Mouse (Mus musculus) thymus, postnatal 10 days (tissue): ENCODE measurements around the gene Atp5h.
"Not testable (repeated sequence)": the region's sequence is repeated elsewhere in the genome, so short reads cannot be mapped to it uniquely, and the experiment has no call there.

Source experiments
- DNase-seq, 2 experiments: peaks; one replicate each; pipeline ENCODE4 v3.0.0; 2021; ENCODE audit warnings: low spot score in 2 of 2

Gene Atp5h

DNA sequence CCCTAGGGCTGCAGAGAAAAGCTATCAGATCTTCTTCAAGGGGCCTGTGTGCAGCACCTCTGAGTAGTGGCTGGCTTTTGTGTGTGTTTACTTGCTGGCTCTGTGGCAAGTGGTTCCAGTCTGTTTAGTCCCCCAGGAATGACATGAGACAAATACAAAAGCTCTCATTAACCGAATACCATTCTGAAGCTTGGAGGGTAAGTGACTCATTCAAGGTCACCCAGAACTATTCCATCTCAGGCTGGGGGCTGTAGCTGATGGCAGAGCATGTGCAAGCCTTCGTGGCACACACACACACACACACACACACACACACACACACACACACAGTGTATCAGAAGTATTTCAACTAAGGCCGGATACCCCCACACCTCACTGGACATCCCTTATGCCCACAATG lies 19.6 kb downstream of the Atp5h start:
- no peak for DNase-seq

DNA sequence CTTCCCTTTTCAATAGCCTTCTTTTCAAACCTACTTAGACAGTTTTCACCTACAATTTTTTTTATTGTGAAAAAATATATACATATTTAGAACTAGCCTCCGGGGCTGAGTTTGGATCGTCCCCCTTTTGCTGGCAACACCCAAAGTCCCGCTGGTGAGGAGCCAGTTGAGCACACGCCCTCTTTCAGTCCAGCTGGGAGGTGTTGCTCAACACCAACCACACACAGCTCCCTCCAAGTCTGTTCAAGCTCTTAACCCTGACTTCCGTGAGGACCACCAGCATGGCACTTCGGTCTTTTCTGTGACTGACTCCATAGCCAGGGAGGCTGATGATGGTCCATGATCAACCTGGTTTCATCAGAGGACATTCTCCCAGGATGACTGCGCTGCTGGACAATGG lies 21.7 kb downstream of the Atp5h start:
- no peak for DNase-seq

DNA sequence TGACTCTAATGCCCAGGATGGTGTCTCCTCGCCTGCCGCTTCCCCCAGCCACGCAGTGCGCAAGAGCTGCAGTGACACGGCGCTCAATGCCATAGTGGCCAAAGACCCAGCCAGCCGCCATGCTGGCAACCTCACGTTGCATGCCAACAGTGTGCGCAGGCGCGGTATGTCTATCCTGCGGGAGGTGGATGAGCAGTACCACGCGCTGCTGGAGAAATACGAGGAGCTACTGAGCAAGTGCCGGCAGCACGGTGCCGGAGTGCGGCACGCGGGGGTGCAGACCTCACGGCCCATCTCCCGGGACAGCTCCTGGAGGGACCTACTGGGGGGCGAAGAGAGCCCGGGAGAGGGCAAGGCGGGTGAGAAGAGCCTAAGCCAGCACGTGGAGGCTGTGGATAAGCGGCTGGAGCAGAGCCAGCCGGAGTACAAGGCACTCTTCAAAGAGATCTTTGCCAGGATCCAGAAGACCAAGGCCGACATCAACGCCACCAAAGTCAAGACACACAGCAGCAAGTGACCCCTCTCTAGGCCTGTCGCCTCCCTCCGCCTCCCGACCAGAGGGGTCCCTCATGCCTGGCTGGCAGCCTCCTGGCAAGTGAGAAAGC lies 25.9 kb downstream of the Atp5h start:
- no peak for DNase-seq

DNA sequence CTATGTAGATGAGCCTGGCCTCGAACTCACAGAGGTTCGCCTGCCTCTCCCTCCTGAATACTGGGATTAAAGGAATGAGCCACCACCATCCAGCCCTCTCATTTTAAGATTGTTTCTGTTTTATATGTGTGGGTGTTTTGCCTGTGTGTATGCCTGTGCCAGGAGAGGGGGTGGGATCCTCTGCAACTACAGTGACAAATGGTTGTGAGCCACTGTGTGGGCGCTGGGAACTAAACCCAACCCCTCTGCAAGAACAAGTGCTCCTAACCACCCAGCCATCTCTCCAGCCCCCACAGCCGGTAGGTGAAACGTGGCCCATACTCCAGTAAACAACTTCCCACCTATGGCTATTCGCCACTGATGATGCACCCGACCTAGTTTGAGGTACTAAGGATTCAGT lies 28.4 kb downstream of the Atp5h start:
- DNase-seq, result no peak

DNA sequence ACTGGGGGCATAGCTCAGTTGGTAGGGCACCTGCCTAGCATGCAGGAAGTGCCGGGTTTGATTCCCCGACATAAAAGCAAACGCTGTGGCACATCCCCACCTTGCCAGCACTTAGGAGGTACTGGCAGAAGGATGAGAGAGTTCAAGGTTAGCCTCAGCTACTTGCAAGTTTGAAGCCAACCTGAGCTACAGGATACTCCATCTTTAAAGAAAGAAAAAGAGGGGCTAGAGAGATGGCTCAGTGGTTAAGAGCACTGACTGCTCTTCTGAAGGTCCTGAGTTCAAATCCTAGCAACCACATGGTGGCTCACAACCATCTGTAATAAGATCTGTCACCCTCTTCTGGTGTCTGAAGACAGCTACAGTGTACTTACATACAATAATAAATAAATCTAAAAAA lies 32.9 kb downstream of the Atp5h start:
- not testable (repeated sequence) for DNase-seq

DNA sequence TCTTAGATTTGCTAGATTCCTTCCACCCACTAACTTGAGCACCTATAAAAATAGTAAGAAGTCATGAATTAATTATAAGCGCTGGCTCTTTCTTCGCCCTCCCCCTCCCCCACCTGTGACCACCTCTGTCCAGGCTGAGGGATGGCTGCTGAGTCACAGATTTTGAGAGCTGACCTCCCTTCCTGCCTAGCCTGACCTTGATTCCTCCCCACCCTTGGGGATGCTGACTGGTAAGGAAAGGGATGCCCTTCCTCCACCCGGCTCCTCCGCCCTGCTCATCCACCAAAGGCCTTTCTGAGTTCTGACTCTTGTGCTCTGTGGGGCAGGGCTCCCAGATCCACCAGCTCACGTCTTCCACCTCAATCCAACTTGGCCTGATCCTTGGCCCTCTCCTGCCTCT lies 35.2 kb downstream of the Atp5h start:
- no peak for DNase-seq

DNA sequence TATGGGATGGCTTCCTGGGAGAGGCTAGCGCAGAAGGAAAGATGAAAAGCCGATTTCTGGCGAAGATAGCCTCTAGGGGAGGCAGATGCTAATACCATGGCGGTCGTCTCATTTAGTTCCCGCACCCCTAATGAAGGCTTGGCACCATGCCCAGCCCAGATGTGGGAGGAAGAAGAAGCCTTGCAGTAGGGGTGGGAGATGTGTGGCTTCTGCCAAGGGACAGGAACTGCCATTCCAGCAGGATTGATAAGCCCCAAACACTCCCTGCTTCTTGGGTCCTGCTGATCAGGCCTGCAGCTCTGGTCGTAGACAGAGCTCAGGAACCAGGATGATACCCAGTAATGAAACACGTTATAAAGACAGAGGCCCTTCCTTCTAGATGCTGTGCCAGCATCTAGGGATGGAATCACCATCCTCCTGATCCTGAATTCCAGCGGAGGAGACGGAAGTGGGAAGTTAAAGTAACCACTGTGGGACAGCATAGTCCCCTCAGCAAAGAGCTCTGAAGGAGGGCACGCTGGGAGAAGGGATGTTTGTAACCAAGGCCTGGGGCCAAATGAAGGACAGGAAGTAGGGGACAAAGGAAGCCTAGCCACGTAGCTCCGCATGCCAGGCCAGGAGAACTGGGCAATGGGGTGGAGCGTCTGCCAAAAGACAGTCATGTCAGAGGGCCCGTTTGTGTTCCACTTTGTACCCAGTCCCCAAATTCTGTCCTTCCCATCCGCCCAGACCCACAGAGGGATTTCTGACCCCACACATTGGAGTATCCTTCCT lies 35.9 kb downstream of the Atp5h start:
- no peak for DNase-seq

DNA sequence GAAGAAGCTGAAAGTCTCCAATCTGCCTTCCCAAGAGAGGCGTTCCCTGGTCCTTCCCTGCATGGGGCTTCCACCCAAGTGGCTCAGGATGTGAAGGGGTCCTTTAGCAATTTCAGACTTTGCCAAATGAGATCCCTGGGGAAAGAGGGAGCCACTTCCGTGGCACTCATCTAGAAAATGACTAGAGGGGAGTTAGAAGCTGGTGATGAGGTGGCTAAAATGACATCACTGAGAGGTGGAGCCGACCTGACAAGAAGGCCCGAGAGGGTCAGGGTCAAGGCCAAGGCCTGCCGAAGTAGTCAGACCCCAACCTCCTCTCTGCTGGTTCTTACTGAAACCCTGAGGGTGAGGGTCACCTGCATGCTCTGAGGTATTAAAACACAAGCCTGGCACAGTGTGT lies 36.9 kb downstream of the Atp5h start:
- no peak for DNase-seq

DNA sequence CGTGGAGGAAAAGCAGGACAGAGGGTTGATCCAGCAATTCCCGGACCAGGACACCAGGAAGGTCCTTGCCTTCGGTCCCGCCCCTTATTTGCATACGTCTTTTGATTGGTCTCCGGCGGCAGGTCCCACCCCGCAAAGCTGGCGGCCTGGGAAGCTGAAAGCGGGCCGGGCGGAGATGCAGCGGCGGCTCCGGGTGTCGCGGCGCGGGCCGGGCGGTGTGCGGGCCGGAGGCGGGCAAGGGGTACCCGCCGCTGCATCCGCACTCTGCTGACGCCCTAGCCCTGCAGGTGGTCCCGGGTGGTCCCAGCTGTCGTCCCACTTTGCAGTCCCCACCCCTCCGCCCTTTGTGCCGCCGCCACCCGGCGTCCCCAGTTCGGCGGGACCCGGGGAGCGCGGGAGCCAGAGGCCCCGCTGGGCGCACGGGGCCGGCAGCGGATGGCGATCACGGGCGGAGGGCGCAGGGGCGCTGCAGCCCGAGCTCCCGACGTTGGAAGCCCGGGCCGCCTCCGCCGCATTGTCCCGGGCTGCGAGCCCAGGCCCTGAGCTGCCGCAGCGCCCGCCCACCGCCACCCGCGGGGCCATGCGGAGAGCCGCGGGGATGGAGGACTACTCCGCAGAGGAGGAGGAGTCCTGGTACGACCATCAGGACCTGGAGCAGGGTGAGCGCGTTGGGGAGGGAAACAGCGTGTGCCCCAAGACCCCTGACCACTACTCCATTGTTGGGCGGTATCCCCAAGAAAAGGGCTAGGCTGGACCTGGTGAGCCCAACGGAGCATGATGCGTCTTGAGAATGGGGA lies 37.8 kb downstream of the Atp5h start, which contains the start of gene Cdr2l:
Cdr2l (plus strand) TSS at position 174 of the 797 bp plus-strand sequence.
- DNase-seq, result peak; percentile 47 to 59

DNA sequence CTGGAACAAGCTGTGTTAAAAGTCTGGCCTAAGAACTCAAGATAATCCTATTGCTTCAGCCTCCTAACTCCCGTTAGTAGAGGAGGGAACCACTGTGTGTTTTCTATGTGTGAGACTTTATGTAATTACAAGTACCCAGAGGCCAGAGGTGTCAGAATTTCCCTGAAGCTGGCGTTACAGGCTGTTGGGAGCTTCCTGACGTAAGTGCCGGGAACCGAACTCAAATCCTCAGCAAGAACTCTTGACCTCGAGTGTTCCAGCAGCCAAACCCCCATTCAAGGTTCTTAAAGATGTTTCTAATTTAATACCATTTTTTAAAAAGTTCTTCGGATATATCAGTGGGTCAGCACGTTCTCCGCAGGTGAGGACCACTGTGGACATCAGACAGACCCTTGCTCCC lies 38.5 kb downstream of the Atp5h start:
- no peak for DNase-seq

DNA sequence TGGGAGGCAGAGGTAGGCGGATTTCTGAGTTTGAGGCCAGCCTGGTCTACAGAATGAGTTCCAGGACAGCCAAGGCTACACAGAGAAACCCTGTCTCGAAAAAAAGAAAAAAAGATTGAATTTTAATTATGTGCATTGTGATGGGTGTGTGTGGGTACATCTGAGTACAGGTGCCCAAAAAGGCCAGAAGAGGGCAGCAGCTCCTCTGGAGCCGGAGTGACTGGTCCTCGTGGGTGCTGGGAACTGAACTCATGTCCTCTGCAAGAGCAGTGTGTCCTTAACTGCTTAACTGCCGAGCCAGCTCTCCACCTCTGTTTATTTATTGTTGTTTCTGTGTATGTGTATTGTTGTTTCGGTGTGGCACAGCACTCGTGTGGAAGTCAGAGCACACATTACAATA lies 41.9 kb downstream of the Atp5h start:
- no peak for DNase-seq

DNA sequence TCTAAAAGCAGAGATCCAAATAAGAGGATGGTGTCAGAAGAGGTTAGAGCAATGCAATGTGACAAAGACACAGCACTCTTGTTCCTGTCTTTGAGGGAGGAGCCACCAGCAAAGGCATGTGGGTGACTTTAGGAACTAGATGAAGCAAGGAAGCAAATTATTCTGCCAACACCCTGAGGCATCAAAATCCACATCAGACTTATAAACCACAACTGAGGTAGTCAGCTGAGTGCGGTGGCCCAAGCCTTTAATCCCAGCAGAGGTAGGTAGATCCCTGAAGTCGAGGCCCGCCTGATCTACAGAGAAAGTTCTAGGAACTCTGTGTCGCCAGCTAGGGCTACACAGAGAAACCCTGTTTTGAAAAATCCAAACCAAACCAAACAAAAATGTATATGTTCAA lies 42.5 kb downstream of the Atp5h start:
- no peak for DNase-seq

DNA sequence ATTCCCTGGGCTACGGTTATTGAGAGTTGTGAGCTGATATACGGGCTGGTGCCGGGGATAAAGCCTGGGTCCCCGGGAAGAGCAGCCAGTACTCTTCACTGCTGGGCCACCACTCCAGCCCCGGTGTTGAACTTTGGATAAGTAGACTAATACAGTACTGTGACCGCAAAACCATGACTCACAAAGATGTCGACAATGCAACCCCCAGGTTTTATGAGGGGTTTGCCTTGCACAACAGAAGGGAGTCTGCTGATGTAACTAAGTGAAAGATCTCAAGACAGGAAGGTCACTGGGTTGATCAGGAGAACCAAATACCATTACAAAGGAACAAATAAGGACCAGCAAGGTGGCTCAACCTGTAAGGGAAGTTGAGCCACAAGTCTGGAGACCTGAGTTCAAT lies 43.0 kb downstream of the Atp5h start:
- no peak for DNase-seq

DNA sequence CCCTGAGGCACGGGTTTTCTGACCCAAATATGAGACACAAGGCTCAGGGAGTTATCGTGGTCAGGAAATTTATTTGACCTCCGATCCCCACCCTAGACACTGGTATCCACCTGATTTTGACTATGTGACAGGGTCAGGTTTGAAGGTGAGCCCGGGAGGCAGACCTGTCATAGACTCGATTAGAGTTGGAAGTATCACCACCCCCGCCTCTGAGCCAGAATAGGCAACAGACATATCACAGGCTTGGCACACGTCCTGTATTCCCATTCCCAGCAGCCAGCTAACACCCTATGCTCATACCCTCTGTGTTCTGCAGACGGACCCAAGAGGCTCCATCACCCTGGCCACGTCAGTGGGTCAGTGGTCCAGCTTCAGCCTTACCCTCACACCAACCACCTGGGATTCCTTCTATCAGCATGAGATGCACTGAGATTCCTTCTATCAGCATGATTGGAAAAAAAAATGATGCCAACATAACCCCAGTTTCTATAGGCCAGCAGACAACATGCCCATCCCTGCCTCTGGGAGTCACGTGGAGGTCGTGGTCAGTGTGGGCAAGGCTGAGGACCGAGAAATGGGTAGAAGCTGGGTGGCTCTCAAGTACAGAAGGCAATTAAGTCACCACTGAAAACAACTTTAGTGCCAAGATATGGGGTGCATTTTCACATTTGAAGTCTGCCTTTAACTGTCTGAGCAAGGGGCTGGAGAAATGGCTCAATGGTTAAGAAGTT lies 44.9 kb downstream of the Atp5h start:
- no peak for DNase-seq

DNA sequence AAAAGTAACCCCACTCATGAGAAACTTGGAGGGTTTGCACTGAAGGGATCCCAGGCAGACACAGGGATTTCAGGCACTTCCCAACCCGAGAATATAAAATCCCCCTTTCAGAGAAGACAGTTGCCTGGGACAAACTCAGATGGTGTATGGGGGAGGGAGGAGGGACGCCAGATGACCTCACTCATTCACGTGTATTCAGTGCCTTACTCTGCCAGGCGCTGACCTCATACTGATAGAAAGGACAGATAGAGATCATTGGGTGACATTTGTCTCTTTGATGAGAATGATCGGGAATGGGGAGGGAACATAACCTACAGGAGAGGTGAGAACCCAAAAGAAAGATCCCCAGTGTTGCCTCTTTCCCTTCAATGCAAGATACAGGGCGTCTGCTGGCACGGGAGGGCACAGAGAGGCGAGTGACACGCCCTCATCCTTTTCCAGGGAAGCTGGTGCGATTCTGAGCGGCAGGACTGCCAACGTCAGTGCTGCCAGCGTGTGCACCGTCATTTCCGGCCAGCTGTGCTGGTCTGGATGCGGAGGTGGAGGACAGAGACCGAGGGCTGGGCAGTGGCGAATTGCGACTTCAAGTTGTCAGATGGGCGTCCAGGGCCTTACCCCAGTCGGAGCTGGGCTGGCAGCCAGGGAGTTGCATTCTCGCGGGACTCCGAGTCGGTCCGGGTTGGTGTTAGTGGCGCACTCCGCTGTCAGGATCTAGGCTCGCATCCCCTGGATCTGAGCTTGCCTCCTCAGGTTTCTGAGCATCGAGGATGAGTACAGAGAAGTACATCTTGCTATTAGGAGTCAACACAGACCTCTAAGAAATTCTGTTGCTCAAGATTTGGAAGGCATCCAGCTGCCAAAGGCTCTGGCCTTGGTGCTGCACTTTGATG lies 45.7 kb downstream of the Atp5h start:
- no peak for DNase-seq

DNA sequence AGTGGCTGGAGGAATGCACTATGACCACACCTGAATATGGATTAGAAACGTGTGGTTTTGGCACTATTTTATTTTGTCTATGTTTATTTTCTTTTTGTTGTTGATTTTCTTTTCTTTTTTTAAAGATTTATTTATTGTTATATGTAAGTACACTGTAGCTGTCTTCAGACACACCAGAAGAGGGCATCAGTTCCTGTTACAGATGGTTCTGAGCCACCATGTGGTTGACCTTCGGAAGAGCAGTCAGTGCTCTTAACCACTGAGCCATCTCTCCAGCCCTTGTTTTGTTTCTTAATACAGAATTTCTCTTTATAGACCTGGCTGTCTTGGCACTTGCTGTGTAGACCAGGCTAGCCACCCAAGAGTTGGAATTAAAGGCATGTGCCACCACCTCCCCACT lies 47.0 kb downstream of the Atp5h start:
- DNase-seq, result no peak

DNA sequence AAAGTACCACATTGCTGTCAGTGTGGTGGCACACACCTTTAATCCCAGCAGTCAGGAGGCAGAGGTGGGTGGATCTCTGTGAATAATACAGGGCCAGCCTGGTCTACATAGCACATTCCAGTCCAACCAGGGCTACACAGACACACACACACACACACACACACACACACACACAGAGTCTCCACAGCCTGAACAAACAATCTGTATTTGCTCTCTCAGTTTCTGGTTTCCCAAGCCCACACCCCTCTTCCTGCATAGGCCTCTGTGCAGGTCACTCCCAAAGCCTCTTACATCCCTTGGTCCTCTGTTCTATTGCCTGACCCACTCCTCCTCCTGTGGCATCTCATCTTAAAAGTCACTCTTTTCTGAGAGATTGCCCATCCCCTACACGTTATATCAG lies 47.7 kb downstream of the Atp5h start:
- no peak for DNase-seq

DNA sequence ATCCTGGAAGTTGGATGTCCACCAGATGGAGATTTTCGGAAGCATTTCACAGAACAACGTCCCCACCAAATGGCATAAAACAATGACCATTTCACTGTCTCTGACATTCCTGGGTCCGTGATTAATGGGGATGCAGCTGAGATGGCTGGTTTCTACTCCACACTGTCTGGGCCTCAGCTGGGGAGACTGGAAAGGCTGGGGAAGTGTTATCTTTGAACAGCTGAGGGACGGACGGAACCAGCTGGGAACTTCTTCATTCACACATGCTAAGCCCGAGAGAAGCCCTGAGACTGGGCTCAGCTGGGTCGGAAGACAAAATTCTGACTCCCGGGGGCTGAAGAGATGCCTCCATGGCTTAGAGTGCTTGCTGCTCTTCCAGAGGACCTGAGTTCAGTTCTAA lies 48.4 kb downstream of the Atp5h start:
- no peak for DNase-seq

DNA sequence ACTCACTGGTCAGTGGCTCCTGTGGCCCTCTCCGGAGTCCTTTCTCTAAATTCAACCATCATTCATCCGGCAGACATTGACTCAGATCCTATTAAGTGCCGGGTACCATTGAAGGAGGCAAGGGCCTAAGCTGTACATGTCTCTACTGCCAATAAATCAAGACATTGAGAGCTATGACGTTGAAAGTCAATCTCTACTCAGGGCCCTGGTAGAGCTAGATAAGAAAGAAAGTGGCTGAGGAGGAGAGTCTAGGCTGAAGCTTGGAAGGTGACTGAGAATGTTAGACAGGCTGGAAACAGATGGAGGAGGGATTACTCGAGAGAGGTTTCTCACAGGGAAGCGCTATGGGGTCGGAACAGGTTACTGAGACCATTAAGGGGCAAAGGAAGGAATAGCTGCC lies 49.4 kb downstream of the Atp5h start:
- DNase-seq, result no peak

DNA sequence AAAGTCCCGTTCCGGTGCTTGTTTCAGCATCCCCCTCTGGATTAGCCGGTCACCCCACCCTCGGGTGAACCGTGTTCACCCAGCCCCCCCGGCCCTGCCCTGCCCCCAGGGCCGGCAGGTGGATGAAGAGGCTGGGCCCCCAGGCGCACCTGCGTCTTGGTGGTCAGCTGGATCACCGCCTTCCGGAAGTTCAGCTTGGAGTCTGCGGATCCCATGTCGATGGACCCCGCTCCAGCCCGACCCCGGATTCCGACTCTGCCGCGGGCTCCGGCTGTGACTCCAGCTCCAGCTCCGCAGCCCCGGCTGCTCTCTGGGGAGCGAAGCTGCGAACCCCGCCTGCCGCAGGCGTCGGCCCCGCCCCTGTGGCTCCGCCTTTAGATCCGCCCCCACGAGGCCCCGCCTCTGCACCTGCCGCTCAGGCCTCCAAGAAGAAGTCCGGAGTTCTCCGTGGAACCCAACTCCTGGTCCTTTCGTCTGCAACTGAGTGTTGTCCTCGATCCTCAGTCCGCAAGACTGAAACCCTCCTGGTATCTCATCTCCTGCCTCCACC lies 52.3 kb downstream of the Atp5h start, which contains the start of gene Hid1:
Hid1 (minus strand) TSS at position 362 of the 550 bp plus-strand sequence.
- peak; percentile 83 to 89 for DNase-seq
